Mouse (Mus musculus): ENCODE data around the gene Dennd4b. TPM values are rescaled to one million over a fixed set of nuclear protein-coding genes. Genes with fewer than 3 reads are reported as not detected.
A peak's percentile ranks its signal among the peaks of the same experiment; 100 is the strongest.
"Not testable (repeated sequence)": the region's sequence is repeated elsewhere in the genome, so short reads cannot be mapped to it uniquely, and the experiment has no call there.

The Dennd4b gene
- polyA plus RNA-seq, 1 experiment from 2014 or later, result 3.4 TPM

GRCm38 (mm10) chr3:90241669-90242358 is 23.2 kb upstream of the Dennd4b start:
- 0 out of 2 replicates have a peak, but pooled peaks have one; percentile 30 for ATAC-seq
- Histone ChIP-seq H3K4me2 (no peak overlapping the region), H3K27ac (no peak overlapping the region), H3K9ac (no peak overlapping the region), H3K4me3 (no peak overlapping the region), H3K9me3 (replicated peaks) (no peaks in the 10 kb centered on the region), H3K27me3 (replicated peaks) (no peaks in the 10 kb centered on the region), H3K4me1 (peaks cover 38% of the 10 kb centered on the region), H3K36me3 (peaks cover 3% of the 10 kb centered on the region)
- WGBS (ENCODE audit: insufficient replicate concordance), result 70% methylated on average over 10 of the region's 10 CpGs

- WGBS (ENCODE audit: insufficient replicate concordance), result 23% methylated on average over 19 of the region's 19 CpGs
- ATAC-seq, result no peak
Observed at GRCm38 (mm10) chr3:90242984-90243775, 21.8 kb upstream of the Dennd4b start, which contains the start of gene Creb3l4. Gene Creb3l4, minus strand, starts transcription at chr3:90243512.

GRCm38 (mm10) chr3:90245406-90245805 is 19.6 kb upstream of the Dennd4b start:
- ATAC-seq, result no peak
- peaks cover 61% of the 10 kb centered on the region for H3K4me1 ChIP-seq
- WGBS (ENCODE audit: insufficient replicate concordance), result 67% methylated on average over 2 of the region's 2 CpGs

More at GRCm38 (mm10) chr3:90242984-90243775, 21.8 kb upstream of the Dennd4b start, which contains the start of gene Creb3l4:
- Histone ChIP-seq H3K4me1 (peaks cover 44% of the 10 kb centered on the region), H3K9ac (no peak within 1 kb of the TSS), H3K4me2 (peak within 1 kb of the TSS; percentile 52), H3K27ac (no peak within 1 kb of the TSS), H3K9me3 (replicated peaks) (no peaks in the 10 kb centered on the region), H3K36me3 (no peaks in the 10 kb centered on the region), H3K4me3 (peak within 1 kb of the TSS; percentile 22), H3K27me3 (replicated peaks) (no peaks in the 10 kb centered on the region)

GRCm38 (mm10) chr3:90247630-90247959 is 17.4 kb upstream of the Dennd4b start:
- Histone ChIP-seq H3K27ac (peak overlapping the region; percentile 82), H3K4me2 (peak overlapping the region; percentile 90), H3K9ac (peak overlapping the region; percentile 78), H3K9me3 (replicated peaks) (no peaks in the 10 kb centered on the region), H3K4me1 (peaks cover 46% of the 10 kb centered on the region), H3K27me3 (replicated peaks) (no peaks in the 10 kb centered on the region), H3K36me3 (peaks cover 16% of the 10 kb centered on the region), H3K4me3 (peak overlapping the region; percentile 72)
- ATAC-seq, result peak; percentile 29
- WGBS (ENCODE audit: insufficient replicate concordance), result 4% methylated on average over 3 of the region's 3 CpGs

More at GRCm38 (mm10) chr3:90245406-90245805, 19.6 kb upstream of the Dennd4b start:
- H3K9me3 ChIP-seq (replicated peaks), result no peaks in the 10 kb centered on the region
- H3K27ac ChIP-seq, result no peak overlapping the region
- H3K27me3 ChIP-seq (replicated peaks), result no peaks in the 10 kb centered on the region
- H3K4me3 ChIP-seq, result no peak overlapping the region
- peaks cover 2% of the 10 kb centered on the region; the same call in 1 of the 2 replicates for H3K36me3 ChIP-seq
- H3K4me2 ChIP-seq, result no peak overlapping the region
- no peak overlapping the region for H3K9ac ChIP-seq

DNA sequence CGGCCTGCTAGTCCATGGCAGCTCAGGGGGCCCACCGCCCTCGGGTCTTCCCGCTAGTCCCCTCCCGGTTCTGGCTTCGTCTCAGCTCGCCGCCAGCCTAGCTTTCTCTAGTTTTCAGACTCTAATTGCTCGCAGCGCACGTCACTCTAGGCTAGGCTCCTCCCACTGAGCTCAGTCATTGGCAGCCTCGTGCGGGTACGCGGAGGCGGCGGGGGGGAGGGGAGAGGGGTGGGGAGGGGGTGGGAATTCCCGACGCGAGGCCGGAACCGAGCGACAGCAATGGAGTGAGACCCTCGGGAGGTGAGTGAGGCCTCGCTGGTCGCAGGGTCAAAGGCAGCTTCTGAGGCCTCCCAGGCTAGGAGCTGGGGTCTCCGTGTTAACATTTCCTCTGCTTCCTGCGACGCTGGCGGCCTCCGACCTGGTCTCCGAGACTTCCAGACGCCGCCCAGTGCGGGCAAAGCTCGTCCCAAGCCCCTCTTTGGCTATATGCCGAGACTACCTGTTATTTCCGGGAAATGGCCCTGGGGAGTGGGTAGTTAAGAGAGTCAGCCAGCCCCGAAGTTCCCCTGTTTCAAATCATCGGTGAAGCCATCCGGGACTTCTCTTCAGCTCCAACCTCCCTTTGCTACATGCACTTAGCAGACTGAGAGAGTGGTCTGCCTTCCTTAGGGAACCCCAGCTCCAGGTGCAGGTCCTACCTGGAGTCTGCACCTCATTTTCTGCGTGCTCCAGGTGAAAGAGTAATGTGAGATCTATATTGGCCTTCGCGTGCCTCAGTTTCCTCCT is 16.8 kb upstream of the Dennd4b start, which contains the start of gene Slc39a1:
TSS of gene Slc39a1 (plus strand) at position 213 of the 786 bp plus-strand sequence.
- Histone ChIP-seq H3K27ac (peak within 1 kb of the TSS; percentile 82), H3K4me1 (peaks cover 41% of the 10 kb centered on the region), H3K9ac (peak within 1 kb of the TSS; percentile 78), H3K4me3 (peak within 1 kb of the TSS; percentile 72), H3K36me3 (peaks cover 16% of the 10 kb centered on the region), H3K9me3 (replicated peaks) (no peaks in the 10 kb centered on the region), H3K4me2 (peak within 1 kb of the TSS; percentile 90), H3K27me3 (replicated peaks) (no peaks in the 10 kb centered on the region)
- ATAC-seq, result peak; percentile 90
- WGBS (ENCODE audit: insufficient replicate concordance), result 1% methylated on average over 44 of the region's 44 CpGs

DNA sequence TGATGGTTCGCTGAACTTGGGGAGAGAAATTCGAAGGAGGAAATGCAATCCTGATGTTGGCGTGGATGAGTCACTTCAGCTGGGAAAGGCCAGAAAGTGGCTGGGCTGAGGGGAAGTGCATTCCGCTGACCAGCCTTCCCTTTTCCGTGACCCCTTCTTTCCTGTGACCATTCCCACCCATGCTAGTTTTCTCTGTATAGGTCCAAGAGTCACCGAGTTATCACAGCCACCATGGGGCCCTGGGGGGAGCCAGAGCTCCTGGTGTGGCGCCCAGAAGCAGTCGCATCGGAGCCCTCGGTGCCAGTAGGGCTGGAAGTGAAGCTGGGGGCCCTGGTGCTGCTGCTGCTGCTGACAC is 16.3 kb upstream of the Dennd4b start:
- H3K4me1 ChIP-seq, result peaks cover 40% of the 10 kb centered on the region
- WGBS (ENCODE audit: insufficient replicate concordance), result 2% methylated on average over 10 of the region's 10 CpGs
- H3K9ac ChIP-seq, result peak overlapping the region; percentile 78
- H3K4me2 ChIP-seq, result peak overlapping the region; percentile 90
- H3K9me3 ChIP-seq (replicated peaks), result no peaks in the 10 kb centered on the region
- H3K4me3 ChIP-seq, result peak overlapping the region; percentile 72
- H3K36me3 ChIP-seq, result peaks cover 16% of the 10 kb centered on the region
- peak overlapping the region; percentile 82 for H3K27ac ChIP-seq
- no peak for ATAC-seq
- no peaks in the 10 kb centered on the region for H3K27me3 ChIP-seq (replicated peaks)

DNA sequence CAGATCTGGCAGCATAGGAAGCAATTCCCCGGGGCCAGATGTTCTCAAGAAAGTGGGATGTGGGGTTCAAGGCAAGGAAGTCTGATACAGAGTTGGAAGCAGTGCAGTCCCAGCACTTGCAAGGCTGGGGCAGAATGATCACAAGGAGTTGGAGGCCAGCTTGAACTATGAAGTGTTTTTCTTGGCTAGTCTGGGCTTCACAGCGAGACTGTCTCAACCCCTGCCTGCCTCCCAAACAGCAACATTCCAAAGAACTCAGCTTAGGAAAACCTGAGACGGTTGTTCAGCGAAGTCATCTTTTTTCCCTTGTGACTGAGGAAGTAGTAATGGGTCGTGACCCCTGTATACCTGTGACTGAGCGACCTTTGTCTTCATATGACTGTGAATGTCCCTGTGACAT is 14.2 kb upstream of the Dennd4b start:
- Histone ChIP-seq H3K27ac (0 out of 2 replicates have a peak overlapping the region, but pooled peaks have one; percentile 10), H3K36me3 (peaks cover 16% of the 10 kb centered on the region), H3K9ac (no peak overlapping the region), H3K4me2 (no peak overlapping the region), H3K4me3 (no peak overlapping the region), H3K4me1 (peaks cover 49% of the 10 kb centered on the region), H3K9me3 (replicated peaks) (no peaks in the 10 kb centered on the region), H3K27me3 (replicated peaks) (no peaks in the 10 kb centered on the region)
- 82% methylated on average over 6 of the region's 6 CpGs for WGBS (ENCODE audit: insufficient replicate concordance)
- ATAC-seq, result no peak

GRCm38 (mm10) chr3:90251731-90252226 is 13.2 kb upstream of the Dennd4b start:
- peaks cover 48% of the 10 kb centered on the region for H3K4me1 ChIP-seq
- not testable (repeated sequence) for H3K4me3 ChIP-seq; H3K27me3 ChIP-seq (replicated peaks); ATAC-seq; H3K9ac ChIP-seq; H3K4me2 ChIP-seq; H3K9me3 ChIP-seq (replicated peaks); H3K27ac ChIP-seq
- H3K36me3 ChIP-seq, result peaks cover 18% of the 10 kb centered on the region
- 80% methylated on average over 8 of the region's 12 CpGs for WGBS (ENCODE audit: insufficient replicate concordance)

DNA sequence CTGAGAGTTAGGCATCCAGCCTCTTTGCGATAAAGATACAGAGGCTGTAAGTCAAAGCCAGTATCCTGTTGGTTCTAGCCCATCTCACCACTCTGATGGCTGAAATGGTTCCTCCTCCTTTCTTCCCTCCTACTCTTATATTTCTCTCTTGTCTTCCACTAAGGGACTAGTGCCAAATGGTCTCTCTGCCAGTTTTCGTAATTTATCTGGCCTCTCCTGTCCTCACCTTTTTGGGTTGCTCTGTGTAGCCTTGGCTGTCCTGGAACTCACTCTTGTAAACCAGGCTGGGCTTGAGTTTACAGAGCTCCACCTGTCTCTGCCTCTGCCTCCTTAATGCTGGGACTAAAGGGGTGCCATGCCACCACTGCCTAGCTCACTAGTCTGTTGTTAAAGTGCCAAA is 12.3 kb upstream of the Dennd4b start:
- 88% methylated on average over 2 of the region's 2 CpGs for WGBS (ENCODE audit: insufficient replicate concordance)
- not testable (repeated sequence) for H3K4me3 ChIP-seq; H3K27me3 ChIP-seq (replicated peaks); H3K9ac ChIP-seq; H3K4me2 ChIP-seq; ATAC-seq; H3K27ac ChIP-seq; H3K9me3 ChIP-seq (replicated peaks)
- Histone ChIP-seq H3K36me3 (peaks cover 27% of the 10 kb centered on the region), H3K4me1 (peaks cover 44% of the 10 kb centered on the region)

DNA sequence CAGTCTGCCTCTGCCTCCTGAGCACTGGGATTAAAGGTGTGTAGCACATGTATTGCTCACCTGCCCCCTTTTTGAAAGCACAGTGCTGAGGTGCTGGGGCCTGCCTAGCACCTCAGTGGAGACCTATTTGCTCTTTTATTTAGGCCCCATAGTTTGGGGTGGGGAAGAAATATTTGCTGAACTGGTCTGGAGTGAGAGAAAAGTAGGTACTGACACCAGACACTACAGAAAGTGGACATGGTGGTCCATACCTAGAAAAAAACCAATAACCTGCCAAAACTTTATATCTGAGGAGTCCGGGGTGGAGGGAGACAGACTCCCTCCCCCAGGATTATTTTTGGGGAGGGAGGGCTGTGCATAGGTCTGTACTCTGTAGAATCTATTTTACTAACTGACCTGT is 11.8 kb upstream of the Dennd4b start:
- peak overlapping the region; percentile 87; the same call in 1 of the 2 replicates for H3K4me2 ChIP-seq
- 0 out of 2 replicates have a peak overlapping the region, but pooled peaks have one; percentile 48 for H3K27ac ChIP-seq
- not testable (repeated sequence) for H3K9me3 ChIP-seq (replicated peaks); H3K4me3 ChIP-seq; ATAC-seq; H3K27me3 ChIP-seq (replicated peaks); H3K9ac ChIP-seq
- 60% methylated on average over 1 of the region's 1 CpGs for WGBS (ENCODE audit: insufficient replicate concordance)
- H3K4me1 ChIP-seq, result peaks cover 46% of the 10 kb centered on the region
- H3K36me3 ChIP-seq, result peaks cover 32% of the 10 kb centered on the region

DNA sequence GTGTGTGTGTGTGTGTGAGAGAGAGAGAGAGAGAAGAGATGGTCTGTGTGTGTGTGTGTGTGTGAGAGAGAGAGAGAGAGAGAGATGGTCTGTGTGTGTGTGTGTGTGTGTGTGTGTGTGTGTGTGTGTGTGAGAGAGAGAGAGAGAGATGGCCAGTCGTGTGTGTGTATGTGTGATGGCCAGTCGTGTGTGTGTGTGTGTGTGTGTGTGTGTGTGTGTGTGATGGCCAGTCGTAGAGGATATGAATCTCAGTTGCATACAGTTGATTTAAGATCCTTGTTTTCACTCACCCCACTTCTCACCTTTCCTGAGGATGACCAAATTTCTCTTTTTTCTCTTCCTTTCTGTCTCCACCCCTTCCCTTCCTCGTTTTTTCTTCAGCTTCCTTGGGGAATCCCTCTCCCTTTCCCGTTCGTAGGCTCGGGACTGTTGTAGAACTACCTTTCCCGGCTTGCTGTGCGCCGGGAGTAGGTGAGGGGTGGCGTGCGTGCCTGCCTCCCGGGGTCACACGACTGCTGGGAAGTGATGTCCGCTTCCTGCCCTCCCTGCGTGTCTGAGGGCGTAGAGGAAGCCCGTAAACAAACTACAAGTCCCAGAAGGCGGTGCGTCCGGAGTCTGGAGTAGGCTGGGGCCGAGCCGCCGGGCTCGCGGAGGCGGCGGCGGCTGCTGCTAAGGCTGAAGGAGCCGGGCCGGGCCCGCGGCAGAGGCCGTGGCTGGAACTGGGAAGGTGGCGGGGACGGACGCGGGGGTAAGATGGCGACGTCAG is 11.1 kb upstream of the Dennd4b start, which contains the start of gene Crtc2:
TSS of gene Crtc2 (plus strand) at position 511 of the 766 bp plus-strand sequence.
- no peaks in the 10 kb centered on the region for H3K9me3 ChIP-seq (replicated peaks)
- peak within 1 kb of the TSS; percentile 87 for H3K4me2 ChIP-seq
- under 1% methylated on average over 39 of the region's 40 CpGs for WGBS (ENCODE audit: insufficient replicate concordance)
- H3K4me1 ChIP-seq, result peaks cover 45% of the 10 kb centered on the region
- ATAC-seq, result peak; percentile 99
- H3K27ac ChIP-seq, result peak within 1 kb of the TSS; percentile 85
- peak within 1 kb of the TSS; percentile 92 for H3K4me3 ChIP-seq
- H3K27me3 ChIP-seq (replicated peaks), result no peaks in the 10 kb centered on the region
- peak within 1 kb of the TSS; percentile 92 for H3K9ac ChIP-seq
- H3K36me3 ChIP-seq, result peaks cover 39% of the 10 kb centered on the region
